Mouse (Mus musculus): ENCODE results near the gene Mphosph9.

DNA sequence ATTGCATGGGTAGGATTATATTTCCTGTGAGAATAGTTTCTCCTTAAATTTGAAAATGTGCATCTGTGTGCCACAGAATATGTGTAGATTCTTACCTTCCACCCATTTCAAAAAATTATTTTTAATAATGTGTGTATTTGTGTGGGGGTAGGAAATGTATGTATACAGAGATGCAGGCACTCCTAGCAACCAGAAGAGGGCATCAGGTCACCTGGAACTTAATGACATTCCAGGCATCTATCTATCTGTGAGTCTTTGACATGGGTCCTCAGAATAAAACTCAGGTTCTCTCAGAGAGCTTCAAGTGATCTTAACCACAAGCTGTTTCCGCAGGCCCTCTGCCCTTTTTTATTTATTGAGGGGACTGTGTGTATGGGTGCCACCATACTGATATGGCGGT lies 31.9 kb upstream of the Mphosph9 start:
- TF ChIP-seq MYOG (IDR thresholded peaks at IDR 0.05; ENCODE audit: control insufficient read depth in 1 of 3, insufficient read depth in 1 of 3, insufficient read length in 2 of 3, low read depth in 2 of 3) (no peak), CEBPB (IDR thresholded peaks at IDR 0.05; ENCODE audit: insufficient read depth, poor library complexity, severe bottlenecking) (no peak), POLR2AphosphoS2 (IDR thresholded peaks at IDR 0.05; ENCODE audit: insufficient read length, low read depth) (no peak), POLR2A (IDR thresholded peaks at IDR 0.05; ENCODE audit: insufficient read length, low read depth) (no peak), MAX (IDR thresholded peaks at IDR 0.05; ENCODE audit: low read depth) (no peak)
